Mouse (Mus musculus): ENCODE measurements at regions not wholly inside any gene's neighbourhood (a gene's known extent, or its start where the extent isn't known, plus 50 kb on each side); places are given as distances from the start of the nearest gene placed in this dataset.
"Not testable (repeated sequence)": the region's sequence is repeated elsewhere in the genome, so short reads cannot be mapped to it uniquely, and the experiment has no call there.

- peak; percentile 78 for ATAC-seq (replicated peaks; ENCODE audit: low FRiP score, poor library complexity, severe bottlenecking)
Measured at GRCm38 (mm10) chr6:84327306-84328029, 266.2 kb downstream of the Cyp26b1 start.

DNA sequence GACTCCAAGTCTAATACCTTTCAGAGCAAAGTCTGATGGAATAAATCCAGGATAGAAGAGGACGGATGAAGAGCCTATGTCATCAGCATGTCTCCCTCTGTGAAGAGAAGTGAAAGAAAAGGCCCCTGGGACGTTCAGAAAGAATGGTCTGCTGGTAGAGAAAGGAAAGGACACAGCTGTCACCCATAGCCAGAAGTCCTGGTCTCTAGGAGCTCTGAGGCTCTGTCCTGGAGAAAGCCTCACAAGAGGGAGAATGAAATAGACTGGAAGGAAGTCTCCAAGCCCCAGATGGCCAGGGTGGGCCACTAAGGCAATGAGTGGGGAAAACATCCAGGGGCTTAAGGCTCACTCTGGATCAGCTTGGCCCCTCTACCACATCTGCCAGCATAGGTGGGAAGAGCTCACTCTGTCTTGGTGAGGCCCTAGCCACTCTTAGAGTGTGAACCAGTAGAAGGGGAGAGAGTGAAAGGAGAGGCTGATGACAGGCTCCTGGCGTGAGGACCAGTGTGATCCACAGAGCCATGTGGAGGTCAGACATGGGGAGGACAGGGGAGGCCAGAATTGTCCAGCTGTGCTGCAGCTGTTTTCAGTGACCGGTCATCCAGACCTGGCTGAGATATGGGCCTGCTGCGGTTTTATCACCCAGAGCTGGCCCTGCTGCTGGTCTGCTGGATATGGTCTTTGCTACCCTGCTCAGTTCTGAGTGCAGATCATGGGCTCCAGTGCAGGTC lies 268.2 kb downstream of the Cyp26b1 start:
- ATAC-seq (replicated peaks; ENCODE audit: low FRiP score, poor library complexity, severe bottlenecking), result no peak

GRCm38 (mm10) chr6:84324185-84324584 lies 269.5 kb downstream of the Cyp26b1 start:
- ATAC-seq (replicated peaks; ENCODE audit: low FRiP score, poor library complexity, severe bottlenecking), result no peak

DNA sequence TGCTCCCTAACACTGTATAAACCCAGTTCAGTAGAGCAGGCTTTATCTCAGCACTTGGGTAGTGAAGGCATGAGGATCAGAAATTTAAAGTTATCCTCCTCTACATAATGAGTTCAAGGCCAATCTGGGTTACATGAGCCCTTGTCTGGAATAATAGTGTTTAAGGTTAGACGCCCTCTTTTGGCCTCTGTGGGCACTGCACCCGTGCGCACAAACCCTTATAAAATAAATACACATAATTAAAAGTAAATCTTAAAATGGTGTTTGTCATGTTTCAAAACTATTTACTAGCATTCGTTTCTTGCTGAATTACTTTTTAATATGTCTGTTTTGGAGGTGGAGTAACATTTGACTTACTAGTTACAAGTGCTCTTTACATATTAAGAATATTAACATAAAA lies 271.2 kb downstream of the Cyp26b1 start:
- no peak for ATAC-seq (replicated peaks; ENCODE audit: low FRiP score, poor library complexity, severe bottlenecking)

- ATAC-seq (replicated peaks; ENCODE audit: low FRiP score, poor library complexity, severe bottlenecking), result no peak
Measured at GRCm38 (mm10) chr6:84320586-84320985, 273.1 kb downstream of the Cyp26b1 start.

- ATAC-seq (replicated peaks; ENCODE audit: low FRiP score, poor library complexity, severe bottlenecking), result no peak
Measured at GRCm38 (mm10) chr6:84318774-84319173, 274.9 kb downstream of the Cyp26b1 start.

GRCm38 (mm10) chr6:84317026-84317425 lies 276.7 kb downstream of the Cyp26b1 start:
- no peak for ATAC-seq (replicated peaks; ENCODE audit: low FRiP score, poor library complexity, severe bottlenecking)

DNA sequence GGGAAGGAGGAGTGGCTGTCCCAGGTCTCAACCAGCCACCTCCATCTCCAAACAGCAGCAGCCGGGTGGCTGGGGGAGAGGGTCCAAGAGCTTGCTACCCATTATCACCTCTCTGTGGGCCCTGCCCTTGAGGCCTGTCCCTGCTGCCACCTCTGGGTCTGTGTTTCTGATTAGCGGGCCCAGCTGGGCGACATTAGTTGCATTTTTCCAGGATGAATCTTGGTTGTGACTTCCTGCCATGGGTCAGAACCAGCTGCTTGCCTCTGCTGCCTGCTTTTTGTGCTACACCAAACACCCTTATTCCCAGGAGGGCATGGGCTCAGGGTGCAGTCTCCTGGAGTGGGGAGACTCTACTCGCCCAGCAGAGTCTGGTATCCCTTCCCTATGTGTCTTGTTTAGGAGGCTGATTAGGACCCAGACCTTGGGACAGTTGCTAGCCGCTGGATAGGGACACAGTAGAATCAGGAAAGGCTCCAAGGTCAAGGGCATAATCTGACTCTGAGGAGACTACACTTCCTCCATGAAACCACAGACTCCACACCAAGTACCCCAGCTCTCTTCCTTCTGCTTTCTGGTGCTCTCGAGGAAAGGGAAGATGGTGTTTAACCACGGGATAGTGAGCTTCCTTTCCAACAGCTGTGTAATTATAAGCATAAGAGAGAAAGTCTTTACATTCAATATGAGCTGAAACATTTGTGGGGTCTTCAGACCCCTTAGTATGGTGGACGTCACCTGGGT lies 278.4 kb downstream of the Cyp26b1 start:
- no peak for ATAC-seq (replicated peaks; ENCODE audit: low FRiP score, poor library complexity, severe bottlenecking)

DNA sequence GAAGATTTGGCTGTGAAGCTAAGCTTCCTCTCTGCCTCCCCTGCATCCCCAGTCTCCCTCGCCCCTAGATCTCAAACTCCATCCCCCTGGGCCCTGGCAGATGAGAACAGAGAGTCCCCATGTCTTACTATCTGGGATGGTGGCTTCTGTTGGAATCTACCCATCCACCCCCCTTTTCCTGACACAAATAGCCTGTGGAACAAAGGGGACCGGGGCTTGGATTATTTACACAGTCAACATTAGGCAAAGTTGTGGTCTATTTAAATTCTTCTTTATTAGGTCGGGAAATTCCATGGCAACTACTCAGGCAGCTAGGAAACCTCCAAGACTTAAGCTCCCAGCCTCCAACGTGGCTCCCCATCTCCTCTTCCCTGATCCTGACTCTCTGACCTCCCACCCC lies 279.9 kb downstream of the Cyp26b1 start:
- ATAC-seq (replicated peaks; ENCODE audit: low FRiP score, poor library complexity, severe bottlenecking), result no peak

DNA sequence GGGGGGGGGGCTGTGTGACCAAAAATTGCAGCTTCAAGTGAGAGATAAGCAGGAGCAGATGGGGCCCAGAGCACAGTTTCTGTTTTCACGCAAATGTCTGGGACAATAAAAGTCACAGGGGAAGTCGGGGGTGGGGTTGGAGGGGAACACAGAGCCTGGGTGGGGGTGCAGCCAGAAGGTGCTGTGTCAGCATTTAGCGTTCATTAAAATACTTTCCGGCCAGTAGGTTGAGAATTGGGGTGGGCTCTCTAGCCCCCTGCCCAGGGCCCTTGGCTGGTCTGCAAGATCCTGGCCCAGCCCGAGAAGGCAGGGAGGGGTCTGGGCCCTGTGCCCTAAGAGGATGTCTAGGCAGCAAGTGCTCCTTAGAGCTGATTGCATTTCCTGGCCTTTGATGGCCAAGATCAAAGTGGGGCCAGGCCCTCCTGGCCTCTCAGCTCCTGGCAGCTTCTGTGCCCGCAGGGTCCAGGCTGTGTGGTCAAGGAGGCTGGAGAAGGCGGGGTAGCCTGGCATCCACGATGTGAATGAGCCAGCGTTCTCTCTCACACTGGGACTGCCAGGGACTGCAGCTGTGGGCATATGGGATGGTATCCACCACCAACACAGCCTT lies 283.0 kb downstream of the Cyp26b1 start:
- ATAC-seq (replicated peaks; ENCODE audit: low FRiP score, poor library complexity, severe bottlenecking), result no peak

DNA sequence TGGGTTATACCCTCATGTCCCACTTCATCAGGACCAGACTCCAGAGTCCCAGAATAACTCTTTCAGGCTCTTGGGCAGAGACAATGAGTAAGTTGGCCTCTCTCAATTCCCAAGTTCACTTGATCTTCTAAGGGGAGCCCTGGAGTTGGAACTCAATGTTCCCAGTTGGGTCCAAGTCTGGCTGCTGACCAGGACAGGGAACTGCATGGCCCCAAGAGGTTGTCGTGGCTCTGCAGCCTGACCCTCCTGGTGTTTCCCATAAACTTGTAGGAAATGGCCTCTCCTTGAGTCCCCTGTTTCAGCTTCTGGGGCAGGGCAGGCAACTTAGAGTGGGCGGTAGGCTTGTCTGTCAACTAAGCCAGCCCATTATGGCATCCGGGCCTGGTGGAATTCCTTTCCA lies 286.2 kb downstream of the Cyp26b1 start:
- ATAC-seq (replicated peaks; ENCODE audit: low FRiP score, poor library complexity, severe bottlenecking), result no peak

GRCm38 (mm10) chr6:84306585-84306984 lies 287.1 kb downstream of the Cyp26b1 start:
- no peak for ATAC-seq (replicated peaks; ENCODE audit: low FRiP score, poor library complexity, severe bottlenecking)

- no peak for ATAC-seq (replicated peaks; ENCODE audit: low FRiP score, poor library complexity, severe bottlenecking)
Measured at GRCm38 (mm10) chr6:84305093-84305492, 288.6 kb downstream of the Cyp26b1 start.

GRCm38 (mm10) chr6:84302916-84303315 lies 290.8 kb downstream of the Cyp26b1 start:
- not testable (repeated sequence) for ATAC-seq (replicated peaks; ENCODE audit: low FRiP score, poor library complexity, severe bottlenecking)

GRCm38 (mm10) chr6:84299936-84300335 lies 291.5 kb downstream of the Dysf start:
- no peak for ATAC-seq (replicated peaks; ENCODE audit: low FRiP score, poor library complexity, severe bottlenecking)

DNA sequence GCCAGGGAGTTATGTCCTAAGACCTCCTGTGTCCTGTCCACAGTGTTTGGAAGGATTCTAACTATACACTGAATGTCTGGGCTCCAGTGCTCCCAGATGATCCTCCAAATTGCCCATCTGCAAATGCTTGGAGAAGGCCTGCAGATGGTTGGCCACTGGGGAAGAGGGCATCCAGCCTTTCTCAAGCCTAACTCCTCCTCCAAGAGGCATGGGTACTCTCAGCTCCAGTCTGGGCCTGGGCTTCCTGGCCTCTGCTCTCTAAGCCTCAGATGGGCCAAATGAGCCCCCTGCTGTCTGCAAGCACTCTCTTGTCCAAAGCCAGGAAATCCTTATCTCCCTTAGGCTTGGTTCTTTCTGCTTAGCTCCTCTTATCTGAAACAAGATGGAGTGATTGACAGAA lies 290.8 kb downstream of the Dysf start:
- no peak for ATAC-seq (replicated peaks; ENCODE audit: low FRiP score, poor library complexity, severe bottlenecking)

- ATAC-seq (replicated peaks; ENCODE audit: low FRiP score, poor library complexity, severe bottlenecking), result not testable (repeated sequence)
Measured at GRCm38 (mm10) chr6:84273907-84274306, 265.5 kb downstream of the Dysf start.

DNA sequence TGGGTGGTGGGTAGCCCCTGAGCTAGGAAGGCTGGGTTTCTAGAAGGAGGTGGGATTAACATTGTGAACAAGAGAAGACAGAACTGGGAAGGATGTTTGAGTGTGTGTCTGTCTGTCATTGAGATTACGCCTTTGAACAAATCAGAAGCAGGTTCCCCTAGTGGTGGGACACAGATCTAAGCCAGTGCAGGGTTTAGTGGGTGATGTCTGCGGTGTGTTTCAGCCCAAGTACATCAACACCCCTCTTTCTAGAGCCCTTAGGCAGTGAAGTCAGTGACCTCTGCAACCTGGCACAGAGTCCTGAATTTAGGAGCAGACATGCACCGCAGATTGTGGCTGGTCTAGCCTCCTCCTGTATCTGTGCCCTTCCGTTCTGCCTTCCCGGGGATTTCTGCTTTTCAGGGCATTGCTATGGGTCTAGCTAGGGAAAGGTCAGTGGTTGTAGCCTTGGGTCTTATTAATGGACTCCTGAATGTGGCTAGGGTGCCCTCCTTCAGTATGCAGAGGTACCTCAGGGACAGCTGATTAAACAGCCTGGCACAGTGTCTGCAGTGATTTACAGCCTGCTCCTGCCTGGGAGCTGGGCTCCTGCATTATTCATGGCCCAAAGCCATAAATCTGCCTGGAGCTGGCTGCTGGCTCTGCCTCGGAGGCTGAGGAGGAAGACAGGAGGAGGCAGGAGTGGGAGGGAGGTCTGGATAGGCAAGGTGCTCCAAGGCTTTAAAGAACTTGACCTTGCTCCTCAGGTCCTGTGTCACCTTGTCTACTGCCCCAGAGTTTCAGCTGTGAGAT lies 264.3 kb downstream of the Dysf start:
- ATAC-seq (replicated peaks; ENCODE audit: low FRiP score, poor library complexity, severe bottlenecking), result no peak

- ATAC-seq (replicated peaks; ENCODE audit: low FRiP score, poor library complexity, severe bottlenecking), result no peak
Measured at GRCm38 (mm10) chr6:84271966-84272365, 263.6 kb downstream of the Dysf start.

DNA sequence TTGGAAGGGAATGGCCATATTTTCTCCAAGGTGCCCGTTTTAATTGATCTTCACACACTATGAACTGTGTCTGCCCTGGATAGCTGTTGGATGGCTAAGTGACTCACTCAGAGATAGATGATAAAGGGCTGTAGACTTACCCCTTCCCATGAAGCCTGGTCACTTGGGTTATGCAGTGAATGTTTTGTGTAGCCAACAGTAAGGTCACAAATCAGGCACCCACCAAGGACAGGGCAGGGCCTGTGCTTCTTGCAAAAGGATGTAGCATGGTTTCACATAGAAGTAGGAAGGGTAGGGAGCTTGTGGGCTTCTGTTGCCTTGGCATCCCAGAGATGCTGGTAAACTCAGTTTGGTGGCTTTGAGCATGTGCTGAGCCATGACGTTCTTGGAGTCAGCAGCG lies 263.1 kb downstream of the Dysf start:
- no peak for ATAC-seq (replicated peaks; ENCODE audit: low FRiP score, poor library complexity, severe bottlenecking)
